8 mouse cellular contexts compared by ENCODE assay signal in the genomic region with DNA sequence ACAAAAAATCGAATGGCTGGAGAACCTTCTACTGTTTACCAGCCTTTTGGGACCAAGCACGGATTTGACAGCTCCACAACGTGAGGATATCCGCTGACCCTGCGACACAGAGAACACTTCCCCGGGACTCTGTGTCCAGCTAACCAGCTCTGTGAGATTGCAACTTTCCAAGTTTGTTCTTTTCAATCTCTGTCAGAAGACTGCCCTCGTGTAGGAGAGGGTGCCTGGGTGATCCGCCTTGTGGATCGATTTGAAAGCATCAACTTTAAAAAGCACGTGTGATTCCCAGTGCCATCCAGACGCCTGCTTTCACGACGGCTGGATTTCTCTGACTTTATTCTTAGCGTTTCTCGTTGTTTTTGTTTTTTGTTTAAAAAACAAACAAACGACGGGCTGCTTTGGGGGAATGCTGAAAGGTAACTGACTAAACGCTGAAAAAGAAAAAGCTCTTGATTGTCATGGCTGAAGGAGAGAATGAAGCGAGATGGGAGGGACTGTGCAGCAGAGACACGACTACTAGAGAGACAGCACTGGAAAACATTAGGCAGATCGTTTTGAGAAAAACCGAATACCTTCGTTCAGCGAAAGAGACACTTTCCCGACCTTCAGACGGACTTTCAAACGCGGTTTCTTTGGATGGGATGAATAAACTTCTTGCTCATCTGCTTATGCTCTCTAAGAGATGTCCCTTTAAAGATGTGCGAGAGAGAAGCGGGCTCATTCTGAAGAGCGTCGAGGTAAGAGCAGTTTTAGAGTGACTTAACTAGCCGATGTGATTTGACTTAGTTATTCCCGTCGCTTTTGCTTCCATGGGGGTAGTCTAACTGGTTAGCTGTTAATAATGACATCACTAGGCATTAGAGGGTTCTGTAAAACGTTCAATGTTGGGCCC. TPM values are rescaled to one million over a fixed set of nuclear protein-coding genes. Genes with fewer than 3 reads are reported as not detected.
A peak's percentile ranks its signal among the peaks of the same experiment; 100 is the strongest.
DNase-seq lines count a peak whose midpoint lies in the region; ATAC-seq lines count a peak whose summit lies in the region.

No protein-coding gene starts in this region.

- peaks cover 11% of the 10 kb centered on the region; the same call in 1 of the 2 replicates for H3K4me1 ChIP-seq in kidney, embryonic 14.5 days (ENCODE audit: control insufficient read depth, insufficient read depth, low read length)
- peaks cover 25% of the 10 kb centered on the region for H3K4me1 ChIP-seq in forebrain, embryonic 16.5 days (replicated peaks; ENCODE audit: control insufficient read depth, insufficient read depth, low read length)

- peak overlapping the region; percentile 70 for H3K4me3 ChIP-seq in kidney, embryonic 14.5 days (ENCODE audit: low read length)
- peak overlapping the region; percentile 61 for H3K4me3 ChIP-seq in forebrain, embryonic 16.5 days (replicated peaks; ENCODE audit: low read length)
- H3K4me3 ChIP-seq in macrophage (ENCODE audit: inconsistent target): peak overlapping the region; percentile 60

- ATAC-seq in kidney, embryonic 14.5 days (ENCODE audit: low FRiP score, low TSS enrichment): peak; percentile 5; the same call in 1 of the 2 replicates
- peak; percentile 4; the same call in 1 of the 2 replicates for ATAC-seq in forebrain, embryonic 16.5 days

- no peak for DNase-seq in kidney, postnatal 4 days
- DNase-seq in Muller cell, postnatal 12 days (ENCODE audit: inconsistent ontology term): peak; percentile 50
- DNase-seq in right cerebral cortex, postnatal 10 days (ENCODE audit: low spot score in 2 of 2): no peak
- DNase-seq in testis, postnatal 10 days (ENCODE audit: low spot score): no peak
- no peak for DNase-seq in right cerebral cortex, postnatal 14 days

- peaks cover 51% of the 10 kb centered on the region for H3K79me2 ChIP-seq in macrophage (ENCODE audit: inconsistent target)

- H3K36me3 ChIP-seq in kidney, embryonic 14.5 days (ENCODE audit: control insufficient read depth, insufficient read depth, low read length): no peaks in the 10 kb centered on the region
- no peaks in the 10 kb centered on the region for H3K36me3 ChIP-seq in forebrain, embryonic 16.5 days (ENCODE audit: control insufficient read depth, insufficient read depth)
- H3K36me3 ChIP-seq in macrophage (ENCODE audit: inconsistent target): no peaks in the 10 kb centered on the region

- no peaks in the 10 kb centered on the region for H3K9me3 ChIP-seq in kidney, embryonic 14.5 days (ENCODE audit: control insufficient read depth, low read length)
- peaks cover 4% of the 10 kb centered on the region for H3K9me3 ChIP-seq in forebrain, embryonic 16.5 days (ENCODE audit: control insufficient read depth, low read length)

- under 1% methylated on average over 36 of the region's 36 CpGs for WGBS in kidney, embryonic 14.5 days
- WGBS in forebrain, embryonic 16.5 days: under 1% methylated on average over 36 of the region's 36 CpGs
- WGBS in macrophage (ENCODE audit: missing documents): 1% methylated on average over 36 of the region's 36 CpGs

- H3K4me2 ChIP-seq in kidney, embryonic 14.5 days (replicated peaks; ENCODE audit: low read depth, low read length): peak overlapping the region; percentile 89
- peak overlapping the region; percentile 87 for H3K4me2 ChIP-seq in forebrain, embryonic 16.5 days (ENCODE audit: low read length)

- H3K9ac ChIP-seq in kidney, embryonic 14.5 days (ENCODE audit: low read depth, low read length): peak overlapping the region; percentile 69
- peak overlapping the region; percentile 67 for H3K9ac ChIP-seq in forebrain, embryonic 16.5 days (replicated peaks; ENCODE audit: low read depth, low read length)

- H3K27ac ChIP-seq in kidney, embryonic 14.5 days (ENCODE audit: low read depth, low read length): peak overlapping the region; percentile 95
- peak overlapping the region; percentile 89 for H3K27ac ChIP-seq in forebrain, embryonic 16.5 days (ENCODE audit: low read length)
- H3K27ac ChIP-seq in macrophage: peak overlapping the region; percentile 35

- H3K27me3 ChIP-seq in kidney, embryonic 14.5 days (ENCODE audit: control insufficient read depth, insufficient read depth, low read length): no peaks in the 10 kb centered on the region
- H3K27me3 ChIP-seq in forebrain, embryonic 16.5 days (replicated peaks; ENCODE audit: control insufficient read depth, insufficient read depth, low read length): no peaks in the 10 kb centered on the region

RNA-seq across cellular contexts. Expression of a gene that starts 1.1 kb away (rescaled TPM):
- polyA plus RNA-seq in kidney, embryonic 14.5 days (2014; fragmentation: Nextera tagmentation; extraction: Ambion mirVana): 24.0 and 32.1 TPM in 2 replicates
- 49.6 and 61.2 TPM in 2 replicates for polyA plus RNA-seq in forebrain, embryonic 16.5 days (2015; fragmentation: Nextera tagmentation; extraction: Ambion mirVana)
- 100 to 1,000 TPM in 6 of 26 experiments, 10 to 100 TPM in 20; 10.9 to 200 (median 52.2) TPM for total RNA-seq in macrophage (2018; cell fraction: chromatin; rRNA removed)
- total RNA-seq in macrophage (2018; cell fraction: cytosol; rRNA removed): 100 to 1,000 TPM in 14 of 26 experiments, 10 to 100 TPM in 12; 16.8 to 272 (median 104) TPM
- 100 to 1,000 TPM in 9 of 26 experiments, 10 to 100 TPM in 17; 16.5 to 264 (median 75.3) TPM for total RNA-seq in macrophage (2018; cell fraction: nucleus; rRNA removed)
- polyA plus RNA-seq in macrophage (2018): 120 to 232 TPM (median 153 TPM) in 3 replicates

RNA-seq across cellular contexts. Expression of a gene that starts 1.1 kb away (rescaled TPM):
- 21.1 and 24.7 TPM in 2 replicates for polyA plus RNA-seq in kidney, embryonic 14.5 days (2014; fragmentation: Nextera tagmentation; extraction: Ambion mirVana)
- polyA plus RNA-seq in forebrain, embryonic 16.5 days (2015; fragmentation: Nextera tagmentation; extraction: Ambion mirVana): 19.5 and 21.3 TPM in 2 replicates
- total RNA-seq in macrophage (2018; cell fraction: chromatin; rRNA removed): 10 to 100 TPM in 19 of 26 experiments, 1 to 10 TPM in 7; 1.1 to 48.5 (median 24.5) TPM
- total RNA-seq in macrophage (2018; cell fraction: cytosol; rRNA removed): 1 to 10 TPM; 1.6 to 6.6 (median 4.3) TPM
- total RNA-seq in macrophage (2018; cell fraction: nucleus; rRNA removed): 10 to 100 TPM in 16 of 26 experiments, 1 to 10 TPM in 9, under 1 TPM in 1; 0.98 to 36.0 (median 13.1) TPM
- polyA plus RNA-seq in macrophage (2018): 3.9 to 8.9 TPM (median 4.9 TPM) in 3 replicates

Comparison
In these comparisons a context has a peak if more than half of its experiments do, and no peak if none do; other contexts are left out.
1. H3K27ac ChIP-seq: peak in every context shown above with its lines; median percentile 95 in kidney, embryonic 14.5 days; 89 in forebrain, embryonic 16.5 days; 35 in macrophage.